Comparison of ENCODE assay signal across 15 mouse cellular contexts in the genomic region with DNA sequence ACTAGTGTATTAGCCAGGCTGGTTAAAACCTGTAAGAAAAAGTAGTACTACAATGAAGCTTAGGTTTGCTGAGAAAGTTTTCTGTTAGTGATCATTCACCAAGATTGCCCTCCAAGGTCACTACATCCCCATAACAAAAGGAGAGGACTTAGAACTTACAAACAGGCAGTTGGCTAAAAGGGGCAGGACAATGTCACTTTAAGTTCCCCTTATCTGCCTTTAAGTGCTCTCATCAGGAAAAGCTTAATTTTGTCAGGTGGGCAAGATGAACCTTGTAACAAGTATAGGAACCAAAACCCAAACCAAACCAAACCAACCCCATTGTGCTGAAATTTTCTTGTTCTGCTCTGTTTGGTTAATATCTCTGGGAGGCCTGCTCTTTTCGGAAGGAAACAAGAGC.
"Had no signal": no experiment of that assay in that cellular context is flagged by ENCODE, and none has a peak within 500 bp of the region (broad histone marks: within the 10 kb centered on the region; RNA-seq: fewer than 3 reads in every experiment).

No protein-coding gene starts in this region.

- H3K27me3 ChIP-seq: neural tube, embryonic 15.5 days; stomach, embryonic 15.5 days had no signal

- H3K4me2 ChIP-seq: neural tube, embryonic 15.5 days; stomach, embryonic 15.5 days had no signal

- DNase-seq: retina, postnatal 1 day; right cerebral cortex, adult 18-20 months; right cerebral cortex, postnatal 14 days; right cerebral cortex, postnatal 25 days; right cerebral cortex, postnatal 4 days; spleen, adult 18-20 months; thymus, adult 18-20 months; thymus, adult 2 months; thymus, postnatal 14 days; thymus, postnatal 25 days; thymus, postnatal 36 days; thymus, postnatal 4 days had no signal

- H3K27ac ChIP-seq: neural tube, embryonic 15.5 days; stomach, embryonic 15.5 days; stomach, postnatal 0 days had no signal

- H3K9ac ChIP-seq: neural tube, embryonic 15.5 days; stomach, embryonic 15.5 days had no signal

- H3K4me1 ChIP-seq: neural tube, embryonic 15.5 days; stomach, embryonic 15.5 days had no signal

- H3K36me3 ChIP-seq: neural tube, embryonic 15.5 days; stomach, embryonic 15.5 days had no signal

- H3K9me3 ChIP-seq: neural tube, embryonic 15.5 days; stomach, embryonic 15.5 days had no signal

- H3K4me3 ChIP-seq: neural tube, embryonic 15.5 days; stomach, embryonic 15.5 days had no signal
